Mouse (Mus musculus): ENCODE measurements at regions not wholly inside any gene's neighbourhood (a gene's known extent, or its start where the extent isn't known, plus 50 kb on each side); places are given as distances from the start of the nearest gene placed in this dataset.

DNA sequence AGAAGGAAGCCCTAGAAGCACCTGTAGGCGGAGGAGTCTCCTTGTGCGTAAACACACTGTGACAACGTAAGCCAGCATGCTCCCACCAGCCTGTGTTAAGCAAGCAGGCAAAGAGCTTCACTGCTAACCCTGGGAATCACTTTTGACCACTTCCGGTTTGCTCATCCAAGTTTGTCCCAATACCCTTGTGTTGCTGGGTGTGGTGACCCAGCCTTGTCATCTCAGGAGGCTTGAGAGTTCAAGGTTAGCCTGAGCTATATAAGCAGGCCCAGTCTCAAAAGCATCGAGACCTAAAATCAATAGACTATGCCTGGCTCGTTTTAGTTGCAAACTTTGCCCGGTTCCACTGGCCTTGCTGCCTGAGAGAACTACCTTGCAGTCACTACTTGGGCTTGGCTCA, 175.2 kb upstream of the Sall1 start:
- Histone ChIP-seq H3K4me3 (replicated peaks) (no peak overlapping the region), H3K9me3 (ENCODE audit: control insufficient read depth, low read length) (peaks cover 3% of the 10 kb centered on the region), H3K27me3 (ENCODE audit: control insufficient read depth) (no peaks in the 10 kb centered on the region), H3K36me3 (ENCODE audit: control insufficient read depth) (no peaks in the 10 kb centered on the region), H3K4me1 (ENCODE audit: control insufficient read depth) (no peaks in the 10 kb centered on the region)
- no peak for TF ChIP-seq GATA1 (IDR thresholded peaks at IDR 0.05; ENCODE audit: low read length)
- no peak for TF ChIP-seq TAL1 (IDR thresholded peaks at IDR 0.05; ENCODE audit: low read length)

DNA sequence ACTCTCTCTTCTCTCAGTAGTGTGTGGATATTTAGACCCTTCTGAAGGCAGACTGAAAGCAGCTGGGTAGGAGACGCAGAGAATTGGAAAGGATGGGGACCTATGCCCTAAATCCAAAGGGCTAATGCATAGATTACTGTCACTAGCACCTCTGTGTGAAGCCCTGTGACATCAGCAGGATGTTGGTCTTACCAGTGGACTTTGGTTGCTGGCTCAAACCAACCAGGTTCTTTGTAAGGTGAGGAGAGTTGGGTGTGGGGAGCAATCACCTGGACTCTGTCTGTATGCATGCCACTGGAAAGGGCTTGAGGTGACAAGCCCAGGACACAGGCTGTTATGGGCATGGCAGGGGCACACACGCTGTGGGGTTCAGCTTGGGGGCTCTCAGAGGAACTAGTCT, 173.7 kb upstream of the Sall1 start:
- Histone ChIP-seq H3K4me3 (replicated peaks) (no peak overlapping the region), H3K36me3 (ENCODE audit: control insufficient read depth) (no peaks in the 10 kb centered on the region), H3K4me1 (ENCODE audit: control insufficient read depth) (no peaks in the 10 kb centered on the region), H3K27me3 (ENCODE audit: control insufficient read depth) (no peaks in the 10 kb centered on the region), H3K9me3 (ENCODE audit: control insufficient read depth, low read length) (peaks cover 3% of the 10 kb centered on the region)
- TF ChIP-seq TAL1 (IDR thresholded peaks at IDR 0.05; ENCODE audit: low read length) (no peak), GATA1 (IDR thresholded peaks at IDR 0.05; ENCODE audit: low read length) (no peak)

DNA sequence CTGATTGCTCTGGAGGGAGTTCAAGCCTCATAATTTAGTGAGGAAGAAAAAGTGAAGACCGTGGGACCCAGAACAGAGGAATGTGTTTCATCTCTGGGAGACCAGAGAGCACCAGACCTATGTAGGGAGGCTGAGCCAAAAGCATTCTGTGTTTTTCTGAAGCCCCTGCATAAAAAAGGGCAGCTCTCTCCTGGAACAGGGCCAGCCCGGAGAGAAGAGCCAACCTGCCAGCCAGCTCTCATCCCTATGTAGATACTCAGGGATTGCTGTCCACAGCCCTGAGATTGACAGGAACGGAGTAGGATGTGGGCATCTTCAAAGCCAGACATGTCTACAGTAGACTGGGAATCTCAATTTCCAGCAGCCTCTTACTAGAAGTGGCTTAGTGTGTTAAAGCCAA, 168.0 kb upstream of the Sall1 start:
- Histone ChIP-seq H3K4me1 (ENCODE audit: control insufficient read depth) (no peaks in the 10 kb centered on the region), H3K9me3 (ENCODE audit: control insufficient read depth, low read length) (no peaks in the 10 kb centered on the region), H3K36me3 (ENCODE audit: control insufficient read depth) (no peaks in the 10 kb centered on the region), H3K27me3 (ENCODE audit: control insufficient read depth) (no peaks in the 10 kb centered on the region), H3K4me3 (replicated peaks) (no peak overlapping the region)
- TF ChIP-seq GATA1 (IDR thresholded peaks at IDR 0.05; ENCODE audit: low read length) (no peak), TAL1 (IDR thresholded peaks at IDR 0.05; ENCODE audit: low read length) (no peak)

DNA sequence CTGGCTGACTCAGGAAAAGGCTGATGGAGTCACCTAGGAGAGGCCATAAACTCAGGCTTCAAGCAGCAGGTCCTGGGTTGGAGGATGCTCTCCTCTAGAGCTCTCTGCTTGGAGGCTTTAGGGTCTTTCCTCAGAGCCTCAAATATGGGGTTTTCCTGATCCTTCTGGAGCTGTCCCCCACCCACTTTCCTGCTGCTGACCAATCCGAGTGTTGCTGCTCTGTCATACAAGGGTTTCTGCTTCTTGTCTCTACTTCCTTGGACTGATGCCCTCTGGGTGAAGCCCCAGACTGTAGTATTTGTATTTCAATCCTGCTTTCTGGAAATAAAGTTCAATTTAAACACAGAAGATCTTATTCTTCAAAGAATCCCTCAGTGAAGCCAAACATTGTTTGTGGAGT, 166.7 kb upstream of the Sall1 start:
- H3K9me3 ChIP-seq (ENCODE audit: control insufficient read depth, low read length): no peaks in the 10 kb centered on the region
- TF ChIP-seq GATA1 (IDR thresholded peaks at IDR 0.05; ENCODE audit: low read length): no peak
- no peak for TF ChIP-seq TAL1 (IDR thresholded peaks at IDR 0.05; ENCODE audit: low read length)
- H3K4me1 ChIP-seq (ENCODE audit: control insufficient read depth): no peaks in the 10 kb centered on the region
- no peaks in the 10 kb centered on the region for H3K36me3 ChIP-seq (ENCODE audit: control insufficient read depth)
- no peak overlapping the region for H3K4me3 ChIP-seq (replicated peaks)
- no peaks in the 10 kb centered on the region for H3K27me3 ChIP-seq (ENCODE audit: control insufficient read depth)

DNA sequence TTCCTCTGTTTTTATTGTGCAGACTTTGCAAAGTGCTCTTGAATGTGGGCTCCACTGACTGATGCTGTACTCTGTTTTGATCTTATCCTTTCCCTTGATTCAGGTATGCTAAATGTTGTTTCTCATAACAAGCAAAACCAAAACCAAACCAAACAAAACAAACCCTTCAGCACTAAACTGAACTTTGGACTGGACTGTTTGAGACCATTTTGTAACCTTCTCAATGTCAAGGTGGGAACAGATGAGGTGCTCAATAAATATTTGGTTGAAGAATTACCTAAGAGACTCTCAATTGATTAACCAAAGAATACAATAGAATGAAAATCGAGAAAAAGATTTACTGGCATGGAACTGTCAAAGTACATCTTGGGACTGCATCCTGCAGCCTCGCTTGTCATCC, 163.9 kb upstream of the Sall1 start:
- TF ChIP-seq TAL1 (IDR thresholded peaks at IDR 0.05; ENCODE audit: low read length) (no peak), GATA1 (IDR thresholded peaks at IDR 0.05; ENCODE audit: low read length) (no peak)
- no peaks in the 10 kb centered on the region for H3K36me3 ChIP-seq (ENCODE audit: control insufficient read depth)
- no peaks in the 10 kb centered on the region for H3K27me3 ChIP-seq (ENCODE audit: control insufficient read depth)
- no peaks in the 10 kb centered on the region for H3K9me3 ChIP-seq (ENCODE audit: control insufficient read depth, low read length)
- no peak overlapping the region for H3K4me3 ChIP-seq (replicated peaks)
- no peaks in the 10 kb centered on the region for H3K4me1 ChIP-seq (ENCODE audit: control insufficient read depth)

DNA sequence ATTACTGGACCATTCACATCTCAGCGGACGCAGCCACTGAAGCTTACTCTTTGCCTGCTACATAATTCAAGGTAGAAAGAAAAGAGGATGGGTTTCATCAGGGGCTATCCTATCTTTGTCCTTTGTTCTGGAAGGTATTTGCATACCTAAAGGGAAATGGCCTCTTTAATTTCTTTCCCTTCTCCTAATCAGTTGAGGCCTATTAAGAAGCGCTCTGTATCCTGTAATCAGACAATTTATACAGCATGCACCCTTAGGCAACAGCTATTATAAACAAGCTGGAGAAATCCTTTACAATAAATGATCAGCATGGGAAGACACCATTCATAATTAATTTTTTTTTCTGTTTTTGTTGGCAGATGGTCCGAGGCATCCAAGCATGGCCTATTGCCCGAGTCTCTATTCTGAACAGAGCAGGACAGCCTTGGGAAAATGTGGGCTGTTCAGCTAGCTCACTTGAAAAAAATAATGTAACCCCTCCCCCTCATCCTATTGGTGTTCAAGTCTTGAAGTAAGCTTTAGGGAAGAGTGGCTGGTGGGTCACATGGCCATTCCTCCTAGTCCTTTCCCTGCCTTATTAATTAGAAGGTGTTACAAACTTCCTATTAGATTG, 158.6 kb upstream of the Sall1 start:
- no peaks in the 10 kb centered on the region for H3K4me1 ChIP-seq (ENCODE audit: control insufficient read depth)
- TF ChIP-seq TAL1 (IDR thresholded peaks at IDR 0.05; ENCODE audit: low read length): no peak
- no peak overlapping the region for H3K4me3 ChIP-seq (replicated peaks)
- H3K27me3 ChIP-seq (ENCODE audit: control insufficient read depth): no peaks in the 10 kb centered on the region
- no peaks in the 10 kb centered on the region; the same call in 1 of the 2 replicates for H3K9me3 ChIP-seq (ENCODE audit: control insufficient read depth, low read length)
- H3K36me3 ChIP-seq (ENCODE audit: control insufficient read depth): no peaks in the 10 kb centered on the region

DNA sequence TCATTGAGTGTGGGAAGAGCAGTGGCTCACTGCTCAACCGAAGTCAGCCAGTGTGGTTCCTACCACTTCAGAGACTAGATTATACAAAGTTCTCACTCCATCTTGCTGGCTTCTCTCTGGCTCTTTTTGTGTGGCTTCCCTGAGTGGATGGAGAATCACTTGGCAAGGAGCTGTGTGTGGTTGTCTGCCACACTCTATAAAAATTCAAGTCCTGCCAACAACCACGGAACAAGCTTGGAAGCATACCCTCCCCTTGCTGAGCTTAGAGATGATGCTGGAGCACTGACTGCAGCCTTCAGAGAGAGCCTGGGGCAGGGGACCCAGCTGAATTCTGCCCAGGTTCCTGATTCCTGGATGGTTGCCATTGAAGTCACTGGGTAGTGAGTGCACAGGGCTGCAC, 156.3 kb upstream of the Sall1 start:
- TF ChIP-seq GATA1 (IDR thresholded peaks at IDR 0.05; ENCODE audit: low read length) (no peak), TAL1 (IDR thresholded peaks at IDR 0.05; ENCODE audit: low read length) (no peak)
- H3K9me3 ChIP-seq (ENCODE audit: control insufficient read depth, low read length): no peaks in the 10 kb centered on the region; the same call in 1 of the 2 replicates
- no peaks in the 10 kb centered on the region for H3K27me3 ChIP-seq (ENCODE audit: control insufficient read depth)
- no peak overlapping the region for H3K4me3 ChIP-seq (replicated peaks)
- no peaks in the 10 kb centered on the region for H3K36me3 ChIP-seq (ENCODE audit: control insufficient read depth)
- H3K4me1 ChIP-seq (ENCODE audit: control insufficient read depth): no peaks in the 10 kb centered on the region

DNA sequence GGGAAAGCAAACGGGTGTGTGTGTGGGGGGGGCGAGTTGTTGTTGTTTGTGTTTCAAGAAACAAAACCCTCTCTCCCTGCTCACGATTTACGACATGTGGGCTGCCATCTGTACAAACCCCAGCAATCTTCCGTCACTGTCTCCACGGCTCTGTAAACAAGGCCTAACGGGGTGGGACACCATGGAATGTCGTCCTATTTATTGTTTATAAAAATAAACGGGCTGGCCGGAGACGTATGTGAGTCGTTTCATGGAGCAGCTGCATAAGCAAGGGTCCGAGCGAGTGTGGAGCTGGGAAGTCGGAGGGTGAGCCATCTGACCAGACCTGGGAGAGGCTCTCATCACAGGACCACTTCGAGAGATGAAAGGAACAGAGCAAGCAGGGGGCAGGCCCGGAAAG, 141.4 kb upstream of the Sall1 start:
- Histone ChIP-seq H3K27me3 (ENCODE audit: control insufficient read depth) (no peaks in the 10 kb centered on the region), H3K4me3 (replicated peaks) (no peak overlapping the region), H3K9me3 (ENCODE audit: control insufficient read depth, low read length) (peaks cover 3% of the 10 kb centered on the region; the same call in 1 of the 2 replicates), H3K4me1 (ENCODE audit: control insufficient read depth) (no peaks in the 10 kb centered on the region), H3K36me3 (ENCODE audit: control insufficient read depth) (no peaks in the 10 kb centered on the region)
- TF ChIP-seq TAL1 (IDR thresholded peaks at IDR 0.05; ENCODE audit: low read length) (no peak), GATA1 (IDR thresholded peaks at IDR 0.05; ENCODE audit: low read length) (no peak)

DNA sequence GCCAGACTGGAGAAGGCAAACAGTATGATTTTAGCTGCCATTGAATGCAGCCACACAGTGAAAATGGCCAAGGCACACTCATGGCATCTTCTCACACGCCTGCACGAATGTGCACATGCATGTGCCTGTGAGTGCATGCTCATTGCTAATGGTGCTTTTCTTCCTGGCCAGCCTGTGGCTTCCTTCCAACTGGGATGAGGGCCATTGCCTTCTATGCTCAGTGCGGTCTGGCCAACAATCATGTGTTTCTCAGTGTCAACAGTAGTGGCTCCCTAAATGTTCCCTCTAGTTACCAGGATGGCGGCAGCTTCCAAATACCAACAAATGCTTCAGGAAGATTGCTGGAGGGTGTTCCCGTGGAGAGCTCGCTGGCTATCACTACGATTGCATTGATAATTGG, 131.7 kb upstream of the Sall1 start:
- Histone ChIP-seq H3K27me3 (ENCODE audit: control insufficient read depth) (no peaks in the 10 kb centered on the region), H3K9me3 (ENCODE audit: control insufficient read depth, low read length) (peaks cover 24% of the 10 kb centered on the region), H3K36me3 (ENCODE audit: control insufficient read depth) (no peaks in the 10 kb centered on the region), H3K4me1 (ENCODE audit: control insufficient read depth) (no peaks in the 10 kb centered on the region), H3K4me3 (replicated peaks) (no peak overlapping the region)
- no peak for TF ChIP-seq GATA1 (IDR thresholded peaks at IDR 0.05; ENCODE audit: low read length)

DNA sequence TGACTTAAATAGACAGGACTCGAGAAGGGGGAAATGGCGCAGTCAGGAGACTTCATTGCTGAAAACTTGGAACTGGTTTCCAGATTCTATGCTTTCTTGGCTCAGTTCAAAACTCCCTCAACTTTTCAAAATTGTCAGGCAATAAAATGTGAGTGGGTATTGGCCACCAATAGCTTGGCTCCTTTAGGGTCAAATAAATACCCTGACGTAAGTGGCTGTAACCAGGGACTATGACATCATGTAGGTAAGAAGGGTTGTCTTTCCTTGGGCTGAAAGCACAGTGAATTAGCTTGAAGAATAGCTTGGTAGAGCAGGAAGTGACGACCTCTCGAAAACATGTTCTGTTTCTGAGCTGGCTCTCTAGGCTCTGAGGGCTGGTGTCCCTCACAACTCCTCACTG, 127.6 kb upstream of the Sall1 start:
- no peaks in the 10 kb centered on the region for H3K27me3 ChIP-seq (ENCODE audit: control insufficient read depth)
- H3K9me3 ChIP-seq (ENCODE audit: control insufficient read depth, low read length): peaks cover 25% of the 10 kb centered on the region
- TF ChIP-seq GATA1 (IDR thresholded peaks at IDR 0.05; ENCODE audit: low read length) (no peak), TAL1 (IDR thresholded peaks at IDR 0.05; ENCODE audit: low read length) (no peak)
- H3K36me3 ChIP-seq (ENCODE audit: control insufficient read depth): no peaks in the 10 kb centered on the region
- no peak overlapping the region for H3K4me3 ChIP-seq (replicated peaks)
- no peaks in the 10 kb centered on the region for H3K4me1 ChIP-seq (ENCODE audit: control insufficient read depth)

Data from erythroblast, embryonic 14.5 days (primary cell).